Mouse (Mus musculus) liver, embryonic 14.5 days (tissue): ENCODE data around the gene Atp13a4. TPM values are rescaled to one million over a fixed set of nuclear protein-coding genes. Genes with fewer than 3 reads are reported as not detected.

ENCODE experiments used
- ATAC-seq: fragments of 200-750 bp; cut with Nextera tagmentation; 2 replicates; pipeline ENCODE4 v1.8.0; 2017; ENCODE audit warnings: moderate number of reproducible peaks, mild to moderate bottlenecking, moderate library complexity; ENCODE audit not compliant: insufficient read depth
- DNase-seq, 3 experiments: peaks; one replicate each; pipeline ENCODE4 v3.0.0-alpha.2; 2012 to 2013; ENCODE audit warnings: low read depth in 3 of 3, low spot score in 3 of 3
- H3K27ac ChIP-seq: fragments of 300-500 bp; sonication (generic); 2 replicates; pipeline ENCODE4 v1.5.1; 2014; ENCODE audit warnings: moderate library complexity, mild to moderate bottlenecking, control low read depth, inconsistent platforms
- H3K27me3 ChIP-seq: fragments of 300-500 bp; sonication (generic); 2 replicates; pipeline ENCODE4 v1.6.1; 2014; ENCODE audit warnings: mild to moderate bottlenecking, low read length, moderate library complexity; ENCODE audit not compliant: control insufficient read depth, insufficient read depth
- H3K36me3 ChIP-seq: fragments of 300-500 bp; sonication (generic); replicated peaks from 2 replicates; pipeline ENCODE4 v1.6.1; 2014; ENCODE audit warnings: low read depth; ENCODE audit not compliant: control insufficient read depth, insufficient read depth
- H3K4me1 ChIP-seq, 2 experiments: fragments of 200-500 bp in 1 of 2; fragments of 300-500 bp in 1 of 2; sonication (generic) in 1 of 2; replicated peaks; 2 replicates each; pipeline ENCODE4 v1.6.1; 2012 to 2014; ENCODE audit warnings: antibody characterized with exemption in 1 of 2, inconsistent platforms in 1 of 2, low read length in 1 of 2; ENCODE audit not compliant: control insufficient read depth in 2 of 2, insufficient read depth in 2 of 2
- H3K4me2 ChIP-seq: fragments of 300-500 bp; sonication (generic); 2 replicates; pipeline ENCODE4 v1.6.1; 2014; ENCODE audit warnings: low read depth, mild to moderate bottlenecking, control low read depth, moderate library complexity
- H3K4me3 ChIP-seq, 2 experiments: fragments of 200-500 bp in 1 of 2; fragments of 300-500 bp in 1 of 2; sonication (generic) in 1 of 2; 2 replicates each; pipeline ENCODE4 v1.5.1; 2012 to 2014; ENCODE audit warnings: low read depth in 2 of 2, low read length in 2 of 2, mild to moderate bottlenecking in 2 of 2, control low read depth in 1 of 2, inconsistent platforms in 1 of 2, moderate library complexity in 1 of 2; ENCODE audit not compliant: insufficient read depth in 1 of 2
- H3K9ac ChIP-seq: fragments of 300-500 bp; sonication (generic); replicated peaks from 2 replicates; pipeline ENCODE4 v1.6.1; 2014; ENCODE audit warnings: mild to moderate bottlenecking, control low read depth, moderate library complexity
- H3K9me3 ChIP-seq: fragments of 300-500 bp; sonication (generic); 2 replicates; pipeline ENCODE4 v1.6.1; 2016; ENCODE audit warnings: low read length, mixed read lengths; ENCODE audit not compliant: control insufficient read depth
- CTCF ChIP-seq: IDR thresholded peaks from 2 replicates; pipeline ENCODE4 v1.5.1; 2016; ENCODE audit warnings: antibody characterized with exemption, low read depth, control low read depth
- EP300 ChIP-seq: IDR thresholded peaks from 2 replicates; pipeline ENCODE4 v1.6.1; 2016; ENCODE audit warnings: antibody characterized with exemption, low read depth
- WGBS: fragments of 180-500 bp; shearing (Covaris S2); extraction: QIAGEN DNeasy Blood & Tissue Kit; methylation state at CpG from one replicate; pipeline ENCODE4 v1.1.7; 2014; ENCODE audit not compliant: insufficient replicate concordance; 5-methylcytosine and 5-hydroxymethylcytosine counted together
- polyA plus RNA-seq, 2 experiments: library from polyadenylated mRNA; depleted of rRNA in 1 of 2; stranded (reverse) in 1 of 2; unstranded in 1 of 2; fragments of >200 nt; fragmentation: Nextera tagmentation in 1 of 2; extraction: Ambion mirVana in 1 of 2; gene quantifications; 2 replicates each; pipeline versions ENCODE4 v1.2.1 to v1.2.3; 2012 to 2014

Atp13a4 gene
- polyA plus RNA-seq, 2 experiments, result not detected

GRCm38 (mm10) chr16:29441405-29441985, 103.2 kb downstream of the Atp13a4 start:
- no peak for TF ChIP-seq EP300
- TF ChIP-seq CTCF, result no peak
- H3K9me3 ChIP-seq, result no peaks in the 10 kb centered on the region
- no peak overlapping the region for H3K4me2 ChIP-seq
- no peak for DNase-seq
- ATAC-seq, result no peak
- no peaks in the 10 kb centered on the region for H3K27me3 ChIP-seq
- no peak overlapping the region for H3K9ac ChIP-seq
- H3K4me1 ChIP-seq, result no peaks in the 10 kb centered on the region
- 49% methylated on average over 10 of the region's 10 CpGs for WGBS
- no peak overlapping the region for H3K27ac ChIP-seq
- H3K4me3 ChIP-seq, result no peak overlapping the region
- H3K36me3 ChIP-seq, result no peaks in the 10 kb centered on the region

DNA sequence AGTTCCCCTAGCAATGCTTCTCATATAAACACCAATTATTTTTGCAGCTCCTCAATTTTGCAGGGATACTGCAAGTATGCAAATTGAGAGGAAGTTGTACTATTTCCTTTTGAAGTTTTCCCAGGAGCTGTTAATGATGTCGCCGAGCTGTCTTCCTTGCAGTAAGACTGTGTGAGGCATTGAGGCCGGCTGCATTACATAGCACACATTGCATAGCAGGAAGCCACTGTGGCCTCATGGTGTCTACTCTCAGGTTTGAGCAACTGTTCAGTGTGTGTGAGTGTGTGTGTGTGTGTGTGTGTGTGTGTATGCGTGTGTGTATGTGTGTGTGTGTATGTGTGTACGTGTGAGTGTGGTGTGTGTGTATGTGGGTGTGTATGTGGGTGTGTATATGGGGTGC, 106.6 kb downstream of the Atp13a4 start:
- Histone ChIP-seq H3K9me3 (no peaks in the 10 kb centered on the region), H3K9ac (no peak overlapping the region), H3K27me3 (no peaks in the 10 kb centered on the region), H3K4me3 (no peak overlapping the region), H3K36me3 (no peaks in the 10 kb centered on the region), H3K4me2 (no peak overlapping the region), H3K4me1 (no peaks in the 10 kb centered on the region), H3K27ac (no peak overlapping the region)
- TF ChIP-seq CTCF (no peak), EP300 (no peak)
- DNase-seq, result no peak
- WGBS, result 44% methylated on average over 5 of the region's 5 CpGs
- no peak for ATAC-seq

DNA sequence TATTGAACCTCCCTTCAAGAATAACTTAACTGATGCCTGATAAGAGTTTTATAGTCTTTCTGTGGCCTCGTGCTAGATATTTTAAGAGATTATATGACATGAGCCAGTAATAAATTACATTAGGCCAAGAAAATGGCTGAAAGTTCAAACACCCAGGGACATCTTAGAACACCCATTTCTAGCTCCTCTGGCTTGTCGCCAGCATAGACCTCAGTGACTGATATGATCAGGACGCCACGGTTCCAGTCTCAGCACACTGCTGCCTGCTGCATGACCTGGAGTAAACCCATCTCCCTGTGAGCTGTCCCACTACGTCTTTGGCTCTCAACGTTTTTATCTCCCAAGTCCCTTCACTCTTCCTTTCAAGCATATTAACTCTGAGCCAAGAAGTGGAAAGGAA, 108.9 kb downstream of the Atp13a4 start:
- DNase-seq, result no peak
- no peak for ATAC-seq

GRCm38 (mm10) chr16:29434712-29435111, 110.0 kb downstream of the Atp13a4 start:
- ATAC-seq (no peak), DNase-seq (no peak)
- WGBS, result 10% methylated on average over 5 of the region's 5 CpGs
- Histone ChIP-seq H3K9ac (no peak overlapping the region), H3K36me3 (no peaks in the 10 kb centered on the region), H3K4me2 (no peak overlapping the region), H3K27me3 (no peaks in the 10 kb centered on the region), H3K27ac (no peak overlapping the region), H3K4me1 (no peaks in the 10 kb centered on the region), H3K4me3 (no peak overlapping the region), H3K9me3 (no peaks in the 10 kb centered on the region)
- TF ChIP-seq EP300, result no peak
- peak; percentile 63 for TF ChIP-seq CTCF

More for the DNA sequence above, 108.9 kb downstream of the Atp13a4 start:
- Histone ChIP-seq H3K27me3 (no peaks in the 10 kb centered on the region), H3K4me2 (no peak overlapping the region), H3K4me3 (no peak overlapping the region), H3K27ac (no peak overlapping the region), H3K36me3 (no peaks in the 10 kb centered on the region), H3K9me3 (no peaks in the 10 kb centered on the region), H3K9ac (no peak overlapping the region), H3K4me1 (no peaks in the 10 kb centered on the region)
- 43% methylated on average over 6 of the region's 6 CpGs for WGBS
- TF ChIP-seq CTCF (no peak), EP300 (no peak)

- no peak overlapping the region for H3K4me2 ChIP-seq
- ATAC-seq (no peak), DNase-seq (no peak)
- H3K4me3 ChIP-seq, result no peak overlapping the region
- WGBS, result 63% methylated on average over 6 of the region's 6 CpGs
- no peaks in the 10 kb centered on the region for H3K36me3 ChIP-seq
- no peaks in the 10 kb centered on the region for H3K9me3 ChIP-seq
- no peaks in the 10 kb centered on the region for H3K4me1 ChIP-seq
- no peak overlapping the region for H3K9ac ChIP-seq
- TF ChIP-seq EP300 (no peak), CTCF (no peak)
- H3K27ac ChIP-seq, result no peak overlapping the region
- H3K27me3 ChIP-seq, result no peaks in the 10 kb centered on the region
These were observed 129.8 kb downstream of the Atp13a4 start for GRCm38 (mm10) chr16:29414822-29415221.
